Mouse (Mus musculus): ENCODE measurements at regions not wholly inside any gene's neighbourhood (a gene's known extent, or its start where the extent isn't known, plus 50 kb on each side); places are given as distances from the start of the nearest gene placed in this dataset.

GRCm38 (mm10) chr2:106473458-106473857 is 219.6 kb upstream of the Mpped2 start:
- no peaks in the 10 kb centered on the region for H3K36me3 ChIP-seq (ENCODE audit: control insufficient read depth, insufficient read depth, low read length)
- H3K9ac ChIP-seq (ENCODE audit: low read length): no peak overlapping the region
- no peak overlapping the region for H3K27ac ChIP-seq (replicated peaks in 1 of 2; ENCODE audit: control insufficient read depth in 1 of 2, insufficient read depth in 1 of 2, low read depth in 2 of 2, low read length in 2 of 2)
- WGBS: 69% methylated on average over 3 of the region's 3 CpGs
- no peak overlapping the region for H3K4me3 ChIP-seq (ENCODE audit: control insufficient read depth in 1 of 2, insufficient read depth in 1 of 2, low read depth in 1 of 2, low read length in 2 of 2)
- no peak for ATAC-seq (ENCODE audit: insufficient number of reproducible peaks, insufficient read depth, low FRiP score, low read depth)
- no peak overlapping the region for H3K4me2 ChIP-seq (ENCODE audit: low read length)
- H3K9me3 ChIP-seq (ENCODE audit: control insufficient read depth, low read length): no peaks in the 10 kb centered on the region
- H3K27me3 ChIP-seq (ENCODE audit: control insufficient read depth, insufficient read depth, low read length): no peaks in the 10 kb centered on the region
- H3K4me1 ChIP-seq (ENCODE audit: control insufficient read depth in 2 of 2, insufficient read depth in 2 of 2, low read length in 2 of 2): peaks cover 3 to 4% of the 10 kb centered on the region in 2 experiments; a peak in 2 of 4 replicates

DNA sequence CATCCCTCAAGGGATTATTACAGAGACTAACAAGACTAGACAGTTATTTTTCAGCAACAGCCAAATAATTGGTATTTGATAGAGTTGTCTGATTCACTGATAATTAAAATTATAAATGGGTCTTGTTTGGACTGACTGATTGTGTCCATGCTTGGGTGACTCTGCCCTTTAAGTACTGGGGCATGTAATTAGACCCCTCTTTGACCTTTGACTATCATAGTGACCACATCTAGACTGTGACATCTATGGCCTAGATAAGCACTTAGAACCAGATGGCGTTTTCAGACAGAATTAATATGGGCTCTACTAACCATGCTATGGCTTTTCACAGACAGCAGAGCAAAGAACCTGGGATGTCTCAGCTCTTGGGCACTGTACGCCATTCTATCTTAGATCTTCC is 215.1 kb upstream of the Mpped2 start:
- Histone ChIP-seq H3K9me3 (ENCODE audit: control insufficient read depth, low read length) (no peaks in the 10 kb centered on the region), H3K4me2 (ENCODE audit: low read length) (no peak overlapping the region), H3K9ac (ENCODE audit: low read length) (no peak overlapping the region), H3K4me3 (ENCODE audit: control insufficient read depth in 1 of 2, insufficient read depth in 1 of 2, low read depth in 1 of 2, low read length in 2 of 2) (no peak overlapping the region), H3K4me1 (ENCODE audit: control insufficient read depth in 2 of 2, insufficient read depth in 2 of 2, low read length in 2 of 2) (no peaks in the 10 kb centered on the region), H3K36me3 (ENCODE audit: control insufficient read depth, insufficient read depth, low read length) (no peaks in the 10 kb centered on the region), H3K27ac (replicated peaks in 1 of 2; ENCODE audit: control insufficient read depth in 1 of 2, insufficient read depth in 1 of 2, low read depth in 2 of 2, low read length in 2 of 2) (no peak overlapping the region), H3K27me3 (ENCODE audit: control insufficient read depth, insufficient read depth, low read length) (no peaks in the 10 kb centered on the region)
- 69% methylated on average over 2 of the region's 2 CpGs for WGBS
- no peak for ATAC-seq (ENCODE audit: insufficient number of reproducible peaks, insufficient read depth, low FRiP score, low read depth)

- no peak for ATAC-seq (ENCODE audit: insufficient number of reproducible peaks, insufficient read depth, low FRiP score, low read depth)
- Histone ChIP-seq H3K4me1 (ENCODE audit: control insufficient read depth in 2 of 2, insufficient read depth in 2 of 2, low read length in 2 of 2) (no peaks in the 10 kb centered on the region), H3K9ac (ENCODE audit: low read length) (no peak overlapping the region), H3K4me2 (ENCODE audit: low read length) (no peak overlapping the region), H3K9me3 (ENCODE audit: control insufficient read depth, low read length) (no peaks in the 10 kb centered on the region), H3K27me3 (ENCODE audit: control insufficient read depth, insufficient read depth, low read length) (no peaks in the 10 kb centered on the region), H3K4me3 (ENCODE audit: control insufficient read depth in 1 of 2, insufficient read depth in 1 of 2, low read depth in 1 of 2, low read length in 2 of 2) (no peak overlapping the region), H3K36me3 (ENCODE audit: control insufficient read depth, insufficient read depth, low read length) (no peaks in the 10 kb centered on the region), H3K27ac (replicated peaks in 1 of 2; ENCODE audit: control insufficient read depth in 1 of 2, insufficient read depth in 1 of 2, low read depth in 2 of 2, low read length in 2 of 2) (no peak overlapping the region)
- WGBS: 79% methylated on average over 5 of the region's 5 CpGs
These were observed 205.6 kb upstream of the Mpped2 start for GRCm38 (mm10) chr2:106487335-106488082.

DNA sequence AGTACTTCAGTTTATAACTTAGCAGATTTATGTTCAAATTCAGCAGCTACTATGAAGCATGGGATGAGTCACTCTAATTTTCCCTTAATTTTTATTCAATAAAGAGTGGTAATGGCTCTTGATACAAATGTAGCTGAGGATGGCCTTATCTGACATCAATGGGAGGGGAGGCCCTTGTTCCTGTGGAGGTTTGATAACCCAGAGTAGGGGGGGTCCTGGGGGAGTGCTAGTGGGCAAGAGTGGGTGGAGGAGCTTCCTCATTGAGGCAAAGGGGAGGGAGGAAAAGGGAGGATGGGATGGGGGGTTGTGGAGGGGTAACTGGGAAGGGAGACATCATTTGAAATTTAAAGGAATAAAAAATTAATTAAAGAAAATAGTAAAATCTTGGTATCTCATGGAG is 194.3 kb upstream of the Mpped2 start:
- Histone ChIP-seq H3K4me2 (ENCODE audit: low read length) (no peak overlapping the region), H3K27me3 (ENCODE audit: control insufficient read depth, insufficient read depth, low read length) (no peaks in the 10 kb centered on the region), H3K36me3 (ENCODE audit: control insufficient read depth, insufficient read depth, low read length) (no peaks in the 10 kb centered on the region), H3K4me3 (ENCODE audit: control insufficient read depth in 1 of 2, insufficient read depth in 1 of 2, low read depth in 1 of 2, low read length in 2 of 2) (no peak overlapping the region), H3K27ac (replicated peaks in 1 of 2; ENCODE audit: control insufficient read depth in 1 of 2, insufficient read depth in 1 of 2, low read depth in 2 of 2, low read length in 2 of 2) (no peak overlapping the region), H3K9me3 (ENCODE audit: control insufficient read depth, low read length) (no peaks in the 10 kb centered on the region), H3K4me1 (ENCODE audit: control insufficient read depth in 2 of 2, insufficient read depth in 2 of 2, low read length in 2 of 2) (no peaks in the 10 kb centered on the region; a peak in 1 of 4 replicates), H3K9ac (ENCODE audit: low read length) (no peak overlapping the region)
- ATAC-seq (ENCODE audit: insufficient number of reproducible peaks, insufficient read depth, low FRiP score, low read depth): no peak

GRCm38 (mm10) chr2:106499227-106499928 is 193.7 kb upstream of the Mpped2 start:
- Histone ChIP-seq H3K4me2 (ENCODE audit: low read length) (no peak overlapping the region), H3K9me3 (ENCODE audit: control insufficient read depth, low read length) (no peaks in the 10 kb centered on the region), H3K4me1 (ENCODE audit: control insufficient read depth in 2 of 2, insufficient read depth in 2 of 2, low read length in 2 of 2) (no peaks in the 10 kb centered on the region; a peak in 1 of 4 replicates), H3K36me3 (ENCODE audit: control insufficient read depth, insufficient read depth, low read length) (no peaks in the 10 kb centered on the region), H3K27me3 (ENCODE audit: control insufficient read depth, insufficient read depth, low read length) (no peaks in the 10 kb centered on the region), H3K9ac (ENCODE audit: low read length) (no peak overlapping the region), H3K27ac (replicated peaks in 1 of 2; ENCODE audit: control insufficient read depth in 1 of 2, insufficient read depth in 1 of 2, low read depth in 2 of 2, low read length in 2 of 2) (no peak overlapping the region), H3K4me3 (ENCODE audit: control insufficient read depth in 1 of 2, insufficient read depth in 1 of 2, low read depth in 1 of 2, low read length in 2 of 2) (no peak overlapping the region)
- WGBS: 72% methylated on average over 3 of the region's 3 CpGs
- ATAC-seq (ENCODE audit: insufficient number of reproducible peaks, insufficient read depth, low FRiP score, low read depth): no peak

DNA sequence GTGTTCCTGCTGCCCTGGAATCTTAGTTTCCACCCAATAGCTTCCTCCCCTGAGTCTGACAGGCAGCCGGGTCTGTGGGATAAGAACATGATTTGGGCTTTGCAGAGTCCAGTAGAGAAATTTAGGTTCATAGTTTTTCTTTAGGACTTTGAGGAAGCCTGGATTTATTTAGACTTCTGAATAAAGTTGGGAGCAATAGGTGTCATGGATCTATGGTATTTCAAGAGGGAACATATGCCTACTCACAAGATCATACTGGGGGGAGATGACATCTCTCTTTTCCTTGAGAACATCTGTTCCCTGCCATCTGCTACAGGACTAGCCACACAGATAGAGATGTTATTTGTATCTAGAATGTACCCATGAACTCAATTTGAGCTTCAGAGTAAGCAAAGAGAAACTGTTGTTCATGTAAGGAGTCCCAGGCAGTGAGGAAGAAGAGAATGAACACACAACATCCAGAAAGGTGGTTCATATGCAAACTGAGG is 188.1 kb upstream of the Mpped2 start:
- no peak for ATAC-seq (ENCODE audit: insufficient number of reproducible peaks, insufficient read depth, low FRiP score, low read depth)
- WGBS: 76% methylated on average over 1 of the region's 1 CpGs
- Histone ChIP-seq H3K27me3 (ENCODE audit: control insufficient read depth, insufficient read depth, low read length) (no peaks in the 10 kb centered on the region), H3K27ac (replicated peaks in 1 of 2; ENCODE audit: control insufficient read depth in 1 of 2, insufficient read depth in 1 of 2, low read depth in 2 of 2, low read length in 2 of 2) (no peak overlapping the region), H3K9me3 (ENCODE audit: control insufficient read depth, low read length) (no peaks in the 10 kb centered on the region), H3K4me1 (ENCODE audit: control insufficient read depth in 2 of 2, insufficient read depth in 2 of 2, low read length in 2 of 2) (no peaks in the 10 kb centered on the region), H3K9ac (ENCODE audit: low read length) (no peak overlapping the region), H3K4me2 (ENCODE audit: low read length) (no peak overlapping the region), H3K4me3 (ENCODE audit: control insufficient read depth in 1 of 2, insufficient read depth in 1 of 2, low read depth in 1 of 2, low read length in 2 of 2) (no peak overlapping the region), H3K36me3 (ENCODE audit: control insufficient read depth, insufficient read depth, low read length) (no peaks in the 10 kb centered on the region)

GRCm38 (mm10) chr2:106511889-106512288 is 181.2 kb upstream of the Mpped2 start:
- no peaks in the 10 kb centered on the region for H3K27me3 ChIP-seq (ENCODE audit: control insufficient read depth, insufficient read depth, low read length)
- ATAC-seq (ENCODE audit: insufficient number of reproducible peaks, insufficient read depth, low FRiP score, low read depth): no peak
- no peaks in the 10 kb centered on the region for H3K36me3 ChIP-seq (ENCODE audit: control insufficient read depth, insufficient read depth, low read length)
- H3K4me1 ChIP-seq (ENCODE audit: control insufficient read depth in 2 of 2, insufficient read depth in 2 of 2, low read length in 2 of 2): peaks cover 0 to 3% of the 10 kb centered on the region in 2 experiments; a peak in 2 of 4 replicates
- 75% methylated on average over 9 of the region's 9 CpGs for WGBS
- no peak overlapping the region for H3K27ac ChIP-seq (replicated peaks in 1 of 2; ENCODE audit: control insufficient read depth in 1 of 2, insufficient read depth in 1 of 2, low read depth in 2 of 2, low read length in 2 of 2)
- H3K9ac ChIP-seq (ENCODE audit: low read length): no peak overlapping the region
- no peak overlapping the region for H3K4me2 ChIP-seq (ENCODE audit: low read length)
- H3K4me3 ChIP-seq (ENCODE audit: control insufficient read depth in 1 of 2, insufficient read depth in 1 of 2, low read depth in 1 of 2, low read length in 2 of 2): no peak overlapping the region
- H3K9me3 ChIP-seq (ENCODE audit: control insufficient read depth, low read length): no peaks in the 10 kb centered on the region

Measured in heart, embryonic 14.5 days (tissue).